Mouse (Mus musculus): ENCODE data around the gene Pkdrej. TPM values are rescaled to one million over a fixed set of nuclear protein-coding genes. Genes with fewer than 3 reads are reported as not detected.

Gene Pkdrej
- polyA plus RNA-seq, 1 experiment: 0.05 TPM

DNA sequence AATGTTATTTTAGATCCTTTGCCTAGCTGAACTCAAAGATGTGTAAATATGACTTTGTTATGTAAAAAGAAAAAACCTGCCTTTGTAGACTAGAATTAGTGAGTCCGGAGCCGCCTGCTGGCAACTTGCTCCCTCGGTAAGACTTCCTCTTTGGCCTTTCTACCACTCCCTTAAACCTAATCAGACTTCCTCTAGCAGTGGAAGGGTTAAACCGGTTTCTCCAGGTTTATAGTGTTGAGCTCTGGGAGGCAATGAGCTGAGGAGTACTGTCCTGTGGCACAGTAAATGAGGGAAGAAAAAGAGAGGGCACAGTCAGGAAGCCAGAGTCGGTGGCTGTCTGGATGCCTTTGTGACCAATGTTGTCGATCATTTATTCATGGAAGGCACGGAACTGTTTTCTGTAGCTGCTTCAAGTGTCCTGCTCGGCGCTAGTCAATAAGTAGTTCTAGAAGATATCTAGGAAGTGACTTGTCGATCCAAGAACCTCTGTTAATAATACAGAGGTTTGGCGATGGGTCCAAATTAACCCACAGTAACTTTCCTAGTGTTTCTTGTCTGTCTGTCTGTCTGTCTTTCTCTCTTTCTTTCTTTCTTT, 49.3 kb downstream of the Pkdrej start:
- H3K27ac ChIP-seq (ENCODE audit: insufficient read depth, low read depth, low read length): peak overlapping the region; percentile 84
- H3K36me3 ChIP-seq (ENCODE audit: control insufficient read depth, insufficient read depth, low read length): no peaks in the 10 kb centered on the region
- no peak overlapping the region for H3K4me3 ChIP-seq (ENCODE audit: low read depth, low read length)
- H3K4me1 ChIP-seq (ENCODE audit: control insufficient read depth, insufficient read depth, insufficient read length, low read length): peaks cover 64% of the 10 kb centered on the region
- WGBS: 16% methylated on average over 11 of the region's 11 CpGs
- H3K27me3 ChIP-seq (ENCODE audit: control insufficient read depth, insufficient read depth, low read length): no peaks in the 10 kb centered on the region
- TF ChIP-seq POLR2A (IDR thresholded peaks at IDR 0.05; ENCODE audit: low read depth, low read length) (no peak), CTCF (IDR thresholded peaks at IDR 0.05; ENCODE audit: extremely low read depth, insufficient read length, insufficient replicate concordance, low read depth, low read length) (peak; percentile 20; the same call in 1 of the 2 replicates)

DNA sequence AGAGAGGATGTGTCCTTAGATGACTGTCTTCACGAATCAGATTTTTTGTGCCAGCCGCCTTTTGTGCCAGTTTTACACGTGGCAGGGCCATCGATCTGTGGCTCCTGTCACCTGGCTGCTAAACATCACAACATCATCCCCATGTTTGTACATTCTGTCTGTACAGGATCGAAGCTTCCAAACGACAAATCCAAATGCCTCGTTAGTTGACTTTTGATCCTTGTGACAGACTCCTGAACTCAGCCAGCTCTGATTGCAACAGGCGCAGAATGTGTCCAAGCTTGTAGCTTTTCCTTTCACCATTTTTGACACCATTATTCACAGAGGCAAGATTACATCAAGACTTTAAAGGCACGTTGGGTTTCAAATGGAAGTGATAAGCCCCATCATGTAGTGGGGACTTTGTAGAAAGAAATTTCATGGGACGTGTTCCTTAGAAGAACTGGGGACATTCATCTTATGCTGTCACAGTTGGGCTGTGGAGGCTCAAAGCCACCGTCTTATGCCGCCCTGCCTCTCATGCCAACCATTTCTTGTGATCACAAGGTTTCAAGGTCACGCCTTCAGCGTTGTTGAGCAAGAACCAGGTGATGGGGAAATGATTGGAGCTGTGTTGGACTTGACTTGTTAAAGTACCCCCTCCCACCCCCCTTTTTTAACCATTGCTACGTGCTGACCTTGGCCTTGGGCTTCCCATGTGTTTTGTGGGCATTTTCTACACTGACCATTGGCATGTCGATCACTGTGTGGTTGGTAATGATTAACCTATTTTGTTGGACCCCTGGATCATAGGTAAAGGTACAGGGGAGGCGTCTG, 50.0 kb downstream of the Pkdrej start:
- Histone ChIP-seq H3K36me3 (ENCODE audit: control insufficient read depth, insufficient read depth, low read length) (no peaks in the 10 kb centered on the region), H3K27me3 (ENCODE audit: control insufficient read depth, insufficient read depth, low read length) (no peaks in the 10 kb centered on the region), H3K4me3 (ENCODE audit: low read depth, low read length) (no peak overlapping the region), H3K27ac (ENCODE audit: insufficient read depth, low read depth, low read length) (peak overlapping the region; percentile 84), H3K4me1 (ENCODE audit: control insufficient read depth, insufficient read depth, insufficient read length, low read length) (peaks cover 61% of the 10 kb centered on the region)
- no peak for TF ChIP-seq CTCF (IDR thresholded peaks at IDR 0.05; ENCODE audit: extremely low read depth, insufficient read length, insufficient replicate concordance, low read depth, low read length)
- TF ChIP-seq POLR2A (IDR thresholded peaks at IDR 0.05; ENCODE audit: low read depth, low read length): no peak
- WGBS: 32% methylated on average over 17 of the region's 17 CpGs

DNA sequence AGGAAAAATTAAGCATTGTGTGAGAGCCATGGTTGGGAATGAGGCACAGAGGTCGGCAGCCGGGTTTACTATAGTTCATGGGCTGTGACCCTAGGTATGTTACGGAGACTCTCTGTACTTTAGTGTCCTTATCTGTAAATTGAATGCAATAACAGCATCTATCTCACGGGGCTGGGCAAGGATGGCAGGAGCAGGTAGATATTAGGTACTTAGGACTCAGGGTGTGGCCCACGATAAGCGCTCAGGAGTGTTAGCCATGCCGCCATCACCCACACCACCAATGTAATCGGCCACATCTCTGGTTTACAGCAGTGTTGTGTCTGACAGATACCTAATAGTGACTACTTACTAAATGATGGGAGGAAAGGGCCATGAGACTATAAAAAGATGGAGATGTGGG, 52.5 kb downstream of the Pkdrej start:
- TF ChIP-seq POLR2A (IDR thresholded peaks at IDR 0.05; ENCODE audit: low read depth, low read length) (no peak), CTCF (IDR thresholded peaks at IDR 0.05; ENCODE audit: extremely low read depth, insufficient read length, insufficient replicate concordance, low read depth, low read length) (no peak)
- H3K27me3 ChIP-seq (ENCODE audit: control insufficient read depth, insufficient read depth, low read length): no peaks in the 10 kb centered on the region
- no peaks in the 10 kb centered on the region for H3K36me3 ChIP-seq (ENCODE audit: control insufficient read depth, insufficient read depth, low read length)
- H3K4me1 ChIP-seq (ENCODE audit: control insufficient read depth, insufficient read depth, insufficient read length, low read length): peaks cover 47% of the 10 kb centered on the region; the same call in 1 of the 2 replicates
- H3K27ac ChIP-seq (ENCODE audit: insufficient read depth, low read depth, low read length): peak overlapping the region; percentile 29
- 32% methylated on average over 8 of the region's 8 CpGs for WGBS
- no peak overlapping the region for H3K4me3 ChIP-seq (ENCODE audit: low read depth, low read length)

GRCm38 (mm10) chr15:85766677-85767076, 54.9 kb downstream of the Pkdrej start:
- WGBS: 25% methylated on average over 5 of the region's 5 CpGs
- TF ChIP-seq POLR2A (IDR thresholded peaks at IDR 0.05; ENCODE audit: low read depth, low read length): no peak
- TF ChIP-seq CTCF (IDR thresholded peaks at IDR 0.05; ENCODE audit: extremely low read depth, insufficient read length, insufficient replicate concordance, low read depth, low read length): no peak

GRCm38 (mm10) chr15:85765022-85765421, 56.5 kb downstream of the Pkdrej start:
- Histone ChIP-seq H3K4me3 (ENCODE audit: low read depth, low read length) (no peak overlapping the region), H3K27me3 (ENCODE audit: control insufficient read depth, insufficient read depth, low read length) (no peaks in the 10 kb centered on the region), H3K36me3 (ENCODE audit: control insufficient read depth, insufficient read depth, low read length) (no peaks in the 10 kb centered on the region), H3K4me1 (ENCODE audit: control insufficient read depth, insufficient read depth, insufficient read length, low read length) (peaks cover 19% of the 10 kb centered on the region; the same call in 1 of the 2 replicates), H3K27ac (ENCODE audit: insufficient read depth, low read depth, low read length) (no peak overlapping the region)
- TF ChIP-seq POLR2A (IDR thresholded peaks at IDR 0.05; ENCODE audit: low read depth, low read length): no peak
- TF ChIP-seq CTCF (IDR thresholded peaks at IDR 0.05; ENCODE audit: extremely low read depth, insufficient read length, insufficient replicate concordance, low read depth, low read length): no peak
- WGBS: 71% methylated on average over 3 of the region's 3 CpGs

More at GRCm38 (mm10) chr15:85766677-85767076, 54.9 kb downstream of the Pkdrej start:
- Histone ChIP-seq H3K27me3 (ENCODE audit: control insufficient read depth, insufficient read depth, low read length) (no peaks in the 10 kb centered on the region), H3K36me3 (ENCODE audit: control insufficient read depth, insufficient read depth, low read length) (no peaks in the 10 kb centered on the region), H3K4me3 (ENCODE audit: low read depth, low read length) (no peak overlapping the region), H3K4me1 (ENCODE audit: control insufficient read depth, insufficient read depth, insufficient read length, low read length) (peaks cover 34% of the 10 kb centered on the region; the same call in 1 of the 2 replicates), H3K27ac (ENCODE audit: insufficient read depth, low read depth, low read length) (0 out of 2 replicates have a peak overlapping the region, but pooled peaks have one; percentile 34)

Other genes with a start within 250 kb of the Pkdrej start
- 0.14 TPM in 1 of 2 replicates, not detected in the other for gene Wnt7b, start 239.3 kb downstream of the Pkdrej start, polyA plus RNA-seq (2012; rRNA removed)
- gene Ppara, start 86.8 kb downstream of the Pkdrej start, polyA plus RNA-seq (2012; rRNA removed): 3.7 and 7.2 TPM in 2 replicates
- gene Cdpf1, start 10.0 kb downstream of the Pkdrej start, polyA plus RNA-seq (2012; rRNA removed): 21.4 and 27.4 TPM in 2 replicates
- gene Ttc38, start 10.6 kb upstream of the Pkdrej start, polyA plus RNA-seq (2012; rRNA removed): 4.4 and 8.1 TPM in 2 replicates
- 3.6 and 7.1 TPM in 2 replicates for gene Gtse1, start 38.0 kb upstream of the Pkdrej start, polyA plus RNA-seq (2012; rRNA removed)
- 10.1 and 16.0 TPM in 2 replicates for gene Trmu, start 57.6 kb upstream of the Pkdrej start, polyA plus RNA-seq (2012; rRNA removed)
- 2.9 and 4.7 TPM in 2 replicates for gene Celsr1, start 212.0 kb upstream of the Pkdrej start, polyA plus RNA-seq (2012; rRNA removed)
- gene Gramd4, start 236.0 kb upstream of the Pkdrej start, polyA plus RNA-seq (2012; rRNA removed): 10.5 and 25.1 TPM in 2 replicates

All from small intestine, adult 2 months (tissue).